Mouse (Mus musculus): Measurements from ENCODE around the gene Corin.

- no peak for TF ChIP-seq CTCF (IDR thresholded peaks at IDR 0.05; ENCODE audit: low read depth)
- no peak for TF ChIP-seq EP300 (IDR thresholded peaks at IDR 0.05; ENCODE audit: low read depth)
Measured at GRCm38 (mm10) chr5:72258409-72259297, 245.6 kb downstream of the Corin start.
